Mouse (Mus musculus) mature B cell (primary cell): ENCODE measurements around the gene Dync1li1.
"Not testable (repeated sequence)": the region's sequence is repeated elsewhere in the genome, so short reads cannot be mapped to it uniquely, and the experiment has no call there.

Experiments
- in situ Hi-C: fragments of 300-500 bp; cut with MboI; formaldehyde crosslinking; loops from 2 replicates; pipeline ENCODE4 v1.14.3; 2019

Gene Dync1li1

GRCm38 (mm10) chr9:114688252-114688952 lies at the start of gene Dync1li1:
Gene Dync1li1 (plus strand): TSS chr9:114688790.
- in situ Hi-C loops, result no loop called here

GRCm38 (mm10) chr9:114639186-114639748 lies 49.3 kb upstream of the Dync1li1 start:
- in situ Hi-C loops, result no loop called here

GRCm38 (mm10) chr9:114639839-114640646 lies 48.5 kb upstream of the Dync1li1 start, which contains the start of gene Cnot10:
Gene Cnot10 (minus strand): TSS chr9:114640184.
- in situ Hi-C loops, result no loop called here

GRCm38 (mm10) chr9:114646556-114647505 lies 41.8 kb upstream of the Dync1li1 start:
- in situ Hi-C loops, result no loop called here

GRCm38 (mm10) chr9:114647506-114648432 lies 40.8 kb upstream of the Dync1li1 start:
- in situ Hi-C loops, result no loop called here

GRCm38 (mm10) chr9:114648472-114648871 lies 40.1 kb upstream of the Dync1li1 start:
- in situ Hi-C loops, result not testable (repeated sequence)

- in situ Hi-C loops, result no loop called here
Observed at GRCm38 (mm10) chr9:114649371-114649770, 39.2 kb upstream of the Dync1li1 start.

GRCm38 (mm10) chr9:114650938-114651634 lies 37.5 kb upstream of the Dync1li1 start:
- in situ Hi-C loops, result no loop called here

GRCm38 (mm10) chr9:114655356-114655755 lies 33.2 kb upstream of the Dync1li1 start:
- in situ Hi-C loops, result no loop called here

GRCm38 (mm10) chr9:114656701-114657100 lies 31.9 kb upstream of the Dync1li1 start:
- in situ Hi-C loops, result no loop called here

- in situ Hi-C loops, result no loop called here
Observed at GRCm38 (mm10) chr9:114660506-114660905, 28.1 kb upstream of the Dync1li1 start.

GRCm38 (mm10) chr9:114660983-114661382 lies 27.6 kb upstream of the Dync1li1 start:
- in situ Hi-C loops, result no loop called here

GRCm38 (mm10) chr9:114661991-114662390 lies 26.6 kb upstream of the Dync1li1 start:
- in situ Hi-C loops, result no loop called here

- in situ Hi-C loops, result no loop called here
Observed at GRCm38 (mm10) chr9:114663782-114664181, 24.8 kb upstream of the Dync1li1 start.

- in situ Hi-C loops, result no loop called here
Observed at GRCm38 (mm10) chr9:114666858-114667257, 21.7 kb upstream of the Dync1li1 start.

GRCm38 (mm10) chr9:114668047-114668446 lies 20.5 kb upstream of the Dync1li1 start:
- in situ Hi-C loops, result no loop called here

- in situ Hi-C loops, result no loop called here
Observed at GRCm38 (mm10) chr9:114669011-114669410, 19.6 kb upstream of the Dync1li1 start.

GRCm38 (mm10) chr9:114671946-114672345 lies 16.6 kb upstream of the Dync1li1 start:
- in situ Hi-C loops, result no loop called here

- in situ Hi-C loops, result no loop called here
Observed at GRCm38 (mm10) chr9:114672703-114673561, 15.7 kb upstream of the Dync1li1 start.
